Mouse (Mus musculus): ENCODE measurements around the gene Icam5.
"Not testable (repeated sequence)": the region's sequence is repeated elsewhere in the genome, so short reads cannot be mapped to it uniquely, and the experiment has no call there.

Gene Icam5

DNA sequence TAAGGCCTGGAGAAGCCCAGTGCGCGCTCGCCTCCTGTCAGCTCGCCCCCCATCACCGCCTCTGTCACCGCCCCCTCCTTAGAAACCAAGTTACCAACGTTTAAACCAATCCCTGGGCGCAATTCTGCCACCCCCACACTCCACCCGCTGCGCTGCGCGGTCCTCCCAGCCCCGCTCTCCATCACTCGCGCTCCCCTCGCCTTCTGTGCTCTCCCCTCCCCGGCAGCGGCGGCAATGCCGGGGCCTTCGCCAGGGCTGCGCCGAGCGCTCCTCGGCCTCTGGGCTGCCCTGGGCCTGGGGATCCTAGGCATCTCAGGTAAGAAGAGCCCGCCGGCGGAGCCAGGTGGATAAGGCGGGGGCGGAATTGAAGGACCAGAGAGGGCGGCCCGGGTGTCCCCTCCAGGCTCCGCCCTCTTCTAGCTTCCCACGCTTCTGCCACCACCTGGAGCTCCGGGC lies at the start of gene Icam5:
Gene Icam5, plus strand, starts transcription at position 178 of the 456 bp plus-strand sequence.
- peak; percentile 83 to 84 for DNase-seq (ENCODE audit: low spot score in 2 of 2)

DNA sequence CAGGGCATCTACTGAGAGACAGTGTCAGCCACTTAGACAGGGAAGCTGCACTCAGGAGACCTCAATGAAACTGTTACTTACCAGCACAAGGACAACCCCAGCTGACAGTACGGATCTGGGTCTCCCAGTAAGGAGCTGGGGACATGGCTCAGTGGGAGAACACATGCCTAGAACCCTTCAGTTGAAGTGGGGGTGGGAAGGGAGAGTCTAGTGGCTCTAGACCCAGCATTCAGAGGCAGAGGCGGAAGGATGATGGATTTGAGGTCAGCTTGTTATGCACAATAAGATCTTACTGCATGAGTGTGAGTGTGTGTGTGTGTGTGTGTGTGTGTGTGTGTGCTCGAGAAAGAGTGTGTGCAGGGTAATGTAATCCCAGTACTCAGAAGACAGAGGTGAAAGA lies 49.7 kb upstream of the Icam5 start:
- no peak for DNase-seq (ENCODE audit: low spot score in 2 of 2)

DNA sequence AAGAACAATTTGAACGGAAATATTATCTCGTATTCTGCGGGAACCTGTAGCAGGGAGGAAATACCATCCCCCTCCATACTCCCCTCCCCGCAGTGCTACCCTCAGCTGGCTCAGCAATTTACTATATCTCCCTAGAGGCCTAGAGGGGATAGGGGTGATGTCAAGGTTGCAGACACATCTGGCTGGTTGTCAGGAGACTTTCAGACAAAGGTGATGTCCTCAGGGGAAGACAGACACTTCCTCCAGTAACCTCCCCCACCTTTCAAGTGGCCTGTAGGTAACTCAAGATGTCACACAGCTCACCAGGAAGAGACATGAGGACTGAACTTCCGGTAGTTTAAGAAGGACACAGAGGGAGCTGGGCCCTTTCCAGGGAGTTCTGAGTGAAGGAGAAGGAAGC lies 48.7 kb upstream of the Icam5 start:
- no peak for DNase-seq (ENCODE audit: low spot score in 2 of 2)

DNA sequence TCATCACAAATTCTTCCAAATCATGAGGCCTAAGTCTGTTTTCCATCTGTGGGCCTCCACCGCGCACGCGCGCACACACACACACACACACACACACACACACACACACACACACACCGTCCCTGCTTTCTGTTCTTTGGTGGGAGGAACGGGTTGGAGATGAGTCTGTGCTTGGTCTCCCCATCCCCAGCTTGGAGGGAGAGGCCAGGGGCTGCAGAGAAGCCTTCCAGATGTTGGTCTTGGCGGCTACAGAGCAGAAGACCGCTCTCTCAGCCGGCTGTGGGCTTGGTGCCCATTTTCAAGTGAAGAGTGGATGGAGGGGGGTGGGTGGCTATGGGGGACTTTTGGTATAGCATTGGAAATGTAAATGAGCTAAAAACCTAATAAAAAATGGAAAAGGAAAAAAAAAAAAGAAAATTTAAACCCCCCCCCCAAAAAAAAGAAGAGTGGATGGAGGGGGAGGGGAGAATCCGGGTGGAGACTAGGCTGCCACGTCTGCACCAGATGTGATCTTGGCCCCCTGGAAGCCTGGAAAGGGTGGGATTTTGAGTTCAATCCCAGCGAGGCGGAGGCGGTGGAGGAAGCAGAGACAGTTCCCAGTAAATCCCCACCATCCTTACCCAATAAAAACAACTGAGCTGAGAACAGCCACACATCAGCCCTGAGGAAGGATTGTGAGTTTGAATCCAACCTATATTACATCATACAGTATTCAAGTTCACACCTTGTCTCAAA lies 44.8 kb upstream of the Icam5 start:
- no peak for DNase-seq (ENCODE audit: low spot score in 2 of 2)

DNA sequence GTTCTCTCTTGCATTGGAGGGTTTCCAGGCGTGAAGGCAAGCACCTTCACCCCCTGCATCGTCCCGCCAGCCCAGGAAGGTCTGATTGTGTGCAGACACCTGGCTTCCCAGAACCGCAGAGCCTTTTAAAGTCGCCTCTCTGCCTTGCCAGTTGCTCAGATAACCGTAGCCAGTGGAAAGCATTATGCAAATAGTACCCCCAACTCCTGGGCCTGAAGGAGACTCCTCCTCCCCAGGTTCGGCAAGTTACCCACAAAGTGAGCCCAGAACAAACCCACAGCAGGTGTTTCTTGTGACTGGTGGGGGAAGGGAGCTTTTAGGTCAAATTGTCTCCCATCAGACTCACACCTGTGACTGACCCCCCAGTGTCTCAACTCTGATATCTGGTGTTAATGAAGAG lies 43.9 kb upstream of the Icam5 start:
- DNase-seq (ENCODE audit: low spot score in 2 of 2), result no peak

DNA sequence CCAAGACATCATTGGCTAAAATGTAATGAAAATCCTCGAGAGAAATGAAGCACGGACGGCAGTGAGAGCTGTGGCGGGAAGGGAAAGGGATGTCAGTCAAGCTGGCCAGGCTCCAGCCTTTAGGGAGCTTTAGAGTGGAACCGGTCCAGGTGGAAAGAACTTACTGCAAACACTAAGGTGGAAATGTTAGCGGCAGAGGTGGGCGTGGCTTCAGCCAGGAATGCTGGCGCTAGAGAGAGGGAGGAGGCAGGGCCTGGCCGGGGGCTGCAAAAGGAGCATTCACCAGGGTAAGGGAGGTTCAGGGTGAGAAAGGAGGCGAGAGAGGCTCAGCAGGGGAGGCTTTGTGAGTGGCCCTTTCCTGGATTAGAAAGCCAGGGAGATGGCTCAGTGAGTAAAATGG lies 41.0 kb upstream of the Icam5 start:
- no peak for DNase-seq (ENCODE audit: low spot score in 2 of 2)

DNA sequence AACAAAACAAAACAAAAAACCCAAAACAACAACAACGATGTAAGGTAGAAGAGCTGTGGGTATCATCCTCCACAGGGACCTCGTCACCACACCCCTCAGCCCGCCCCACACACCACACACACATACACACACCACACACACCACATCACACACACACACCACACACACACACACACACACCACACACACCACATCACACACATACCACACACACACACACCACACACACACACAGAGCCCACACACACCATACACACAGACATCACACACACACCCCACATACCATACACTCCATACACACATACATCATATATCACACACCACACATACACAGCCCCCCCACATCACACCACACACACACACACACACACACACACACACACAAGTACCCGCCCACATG lies 40.3 kb upstream of the Icam5 start:
- no peak for DNase-seq (ENCODE audit: low spot score in 2 of 2)

DNA sequence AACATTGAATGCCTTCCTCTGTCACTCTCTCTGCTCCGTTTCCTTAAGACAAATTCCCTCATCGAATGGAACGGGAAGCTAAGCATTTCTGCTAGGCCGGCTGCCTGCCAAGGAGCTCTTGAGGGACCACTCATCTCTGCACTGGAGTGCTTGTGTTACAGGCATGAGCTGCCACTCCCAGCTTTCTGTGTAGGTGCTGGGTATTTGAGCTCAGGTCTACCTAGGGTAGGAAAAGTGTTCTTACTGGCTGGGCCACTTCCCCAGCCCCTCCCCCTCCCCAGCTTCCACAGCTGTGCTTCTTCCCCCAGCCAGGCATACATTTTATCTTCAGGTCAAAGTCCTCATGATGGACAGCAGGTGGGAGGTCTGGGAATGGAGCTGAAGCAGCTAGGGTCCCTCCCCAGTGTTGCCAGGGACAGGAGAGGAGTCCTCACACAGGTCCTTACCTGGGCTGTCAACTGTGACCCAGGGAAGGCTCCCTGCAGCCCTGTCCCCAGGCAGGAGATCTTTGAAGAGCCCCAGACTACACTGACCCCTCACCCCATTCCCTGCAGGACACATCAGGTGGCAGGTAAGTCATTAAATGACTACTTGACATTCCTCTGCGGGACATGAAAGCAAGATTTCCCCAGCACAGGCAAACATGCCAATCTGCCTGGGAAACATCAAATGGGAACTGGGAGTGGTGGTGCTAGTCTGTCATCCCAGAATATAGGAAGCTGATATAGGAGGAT lies 38.5 kb upstream of the Icam5 start:
- no peak for DNase-seq (ENCODE audit: low spot score in 2 of 2)

DNA sequence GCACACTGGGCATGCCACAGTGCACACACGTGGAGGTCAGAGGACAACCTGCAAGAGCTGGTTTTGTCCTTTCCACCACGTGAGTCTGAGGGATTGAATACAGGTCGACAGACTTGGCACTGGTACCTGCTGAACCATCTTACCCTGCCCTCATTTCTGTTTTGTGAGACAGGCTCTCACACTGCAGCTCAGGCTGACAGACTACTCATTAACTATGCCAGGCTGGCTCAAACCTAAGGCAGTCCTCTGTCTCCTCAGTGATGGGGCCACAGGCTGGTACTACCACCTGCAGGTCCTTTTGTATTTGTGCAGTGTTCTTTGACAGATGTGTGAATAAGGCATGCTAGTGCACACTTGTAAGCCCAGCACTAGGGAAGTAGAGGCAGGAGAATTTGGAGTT lies 36.8 kb upstream of the Icam5 start:
- no peak for DNase-seq (ENCODE audit: low spot score in 2 of 2)

DNA sequence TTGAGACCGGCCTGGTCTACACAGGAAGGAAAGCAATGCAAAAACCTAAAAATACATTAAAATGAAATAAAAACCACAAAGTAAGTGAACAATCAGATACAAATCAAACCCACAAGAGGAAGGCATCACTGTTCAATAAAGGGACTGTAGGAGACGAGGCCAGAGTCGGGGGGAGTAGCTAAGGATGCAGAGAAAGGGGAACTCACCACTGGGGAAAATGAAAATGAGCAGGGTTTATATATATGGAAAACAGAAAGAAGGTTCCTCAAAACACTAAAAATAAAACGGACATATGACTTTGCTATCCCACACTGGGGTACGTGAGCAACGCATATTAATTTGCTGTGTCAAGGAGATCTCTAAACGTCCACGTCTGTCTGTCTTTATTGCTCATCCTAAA lies 34.8 kb upstream of the Icam5 start:
- no peak for DNase-seq (ENCODE audit: low spot score in 2 of 2)

DNA sequence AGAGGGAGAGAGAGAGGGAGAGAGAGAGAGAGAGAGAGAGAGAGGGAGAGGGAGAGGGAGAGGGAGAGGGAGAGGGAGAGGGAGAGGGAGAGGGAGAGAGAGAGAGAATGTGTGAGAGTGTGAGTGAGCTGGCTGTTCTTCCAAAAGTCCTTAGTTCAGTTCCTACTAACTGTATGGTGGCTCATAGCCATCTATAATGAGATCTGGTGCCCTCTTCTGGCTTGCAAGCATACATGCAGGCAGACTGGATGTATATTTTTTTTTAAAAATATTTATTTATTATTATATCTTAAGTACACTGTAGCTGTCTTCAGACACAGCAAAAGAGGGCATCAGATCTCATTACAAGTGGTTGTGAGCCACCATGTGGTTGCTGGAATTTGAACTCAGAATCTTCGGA lies 33.5 kb upstream of the Icam5 start:
- DNase-seq (ENCODE audit: low spot score in 2 of 2), result not testable (repeated sequence)

DNA sequence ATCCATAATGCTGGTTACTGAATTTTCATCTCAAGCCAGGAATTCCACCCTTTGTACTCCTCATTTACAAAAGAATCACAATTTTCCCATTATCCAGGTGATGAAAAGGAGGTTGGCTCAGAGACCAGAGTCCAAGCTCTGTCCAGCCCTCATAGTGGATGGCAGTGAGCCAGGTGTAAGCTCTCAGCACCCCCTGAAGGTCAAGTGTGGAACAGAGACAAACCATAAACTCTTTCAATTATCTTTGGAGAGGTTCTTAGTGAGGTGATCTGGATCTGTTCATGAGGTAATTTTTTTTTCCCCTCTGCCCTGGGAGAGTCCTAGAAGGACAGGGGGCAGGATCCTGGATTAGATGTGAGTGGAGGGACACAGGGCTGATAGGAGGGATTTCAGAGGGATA lies 31.1 kb upstream of the Icam5 start:
- DNase-seq (ENCODE audit: low spot score in 2 of 2), result no peak

DNA sequence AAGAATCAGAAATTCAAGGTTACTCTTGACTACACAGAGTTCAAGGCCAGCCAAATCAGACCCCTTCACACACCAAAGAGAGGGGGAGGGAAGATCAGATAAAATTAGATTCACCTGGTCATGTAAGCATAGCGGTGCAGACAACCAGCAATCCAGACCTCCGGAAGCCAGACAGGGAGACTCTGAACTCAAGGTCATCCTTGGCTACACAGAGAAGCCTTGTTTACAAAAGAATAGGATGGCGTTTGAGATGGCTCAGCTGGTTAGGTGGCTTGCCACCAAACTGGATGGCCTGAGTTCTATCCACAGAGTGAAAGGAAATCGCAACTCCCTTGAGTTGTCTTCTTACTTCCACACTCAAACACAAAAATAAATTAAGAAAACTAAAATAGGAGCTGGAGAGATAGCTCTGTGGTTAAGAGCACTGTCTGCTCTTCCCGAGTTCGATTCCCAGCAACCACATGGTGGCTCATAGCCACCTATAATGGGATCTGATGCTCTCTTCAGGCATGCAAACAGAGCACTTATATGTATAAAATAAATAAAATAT lies 30.1 kb upstream of the Icam5 start:
- DNase-seq (ENCODE audit: low spot score in 2 of 2), result no peak

DNA sequence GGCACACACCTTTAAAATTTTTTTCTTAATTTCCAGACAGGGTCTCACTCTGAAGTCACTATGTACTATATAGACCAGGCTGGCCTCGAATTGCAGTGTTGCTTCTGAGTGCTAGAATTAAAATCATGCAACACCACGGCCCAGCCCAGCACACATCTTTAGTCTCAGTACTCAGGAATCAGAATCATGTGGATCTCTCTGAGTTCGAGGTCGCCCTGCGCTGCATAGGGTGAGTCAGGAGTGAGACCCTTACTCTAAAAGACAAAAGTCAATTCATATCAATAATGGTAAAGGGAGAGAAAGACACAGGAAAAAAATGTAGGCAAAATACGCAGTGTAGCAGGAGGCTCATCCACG lies 29.6 kb upstream of the Icam5 start:
- DNase-seq (ENCODE audit: low spot score in 2 of 2), result no peak

DNA sequence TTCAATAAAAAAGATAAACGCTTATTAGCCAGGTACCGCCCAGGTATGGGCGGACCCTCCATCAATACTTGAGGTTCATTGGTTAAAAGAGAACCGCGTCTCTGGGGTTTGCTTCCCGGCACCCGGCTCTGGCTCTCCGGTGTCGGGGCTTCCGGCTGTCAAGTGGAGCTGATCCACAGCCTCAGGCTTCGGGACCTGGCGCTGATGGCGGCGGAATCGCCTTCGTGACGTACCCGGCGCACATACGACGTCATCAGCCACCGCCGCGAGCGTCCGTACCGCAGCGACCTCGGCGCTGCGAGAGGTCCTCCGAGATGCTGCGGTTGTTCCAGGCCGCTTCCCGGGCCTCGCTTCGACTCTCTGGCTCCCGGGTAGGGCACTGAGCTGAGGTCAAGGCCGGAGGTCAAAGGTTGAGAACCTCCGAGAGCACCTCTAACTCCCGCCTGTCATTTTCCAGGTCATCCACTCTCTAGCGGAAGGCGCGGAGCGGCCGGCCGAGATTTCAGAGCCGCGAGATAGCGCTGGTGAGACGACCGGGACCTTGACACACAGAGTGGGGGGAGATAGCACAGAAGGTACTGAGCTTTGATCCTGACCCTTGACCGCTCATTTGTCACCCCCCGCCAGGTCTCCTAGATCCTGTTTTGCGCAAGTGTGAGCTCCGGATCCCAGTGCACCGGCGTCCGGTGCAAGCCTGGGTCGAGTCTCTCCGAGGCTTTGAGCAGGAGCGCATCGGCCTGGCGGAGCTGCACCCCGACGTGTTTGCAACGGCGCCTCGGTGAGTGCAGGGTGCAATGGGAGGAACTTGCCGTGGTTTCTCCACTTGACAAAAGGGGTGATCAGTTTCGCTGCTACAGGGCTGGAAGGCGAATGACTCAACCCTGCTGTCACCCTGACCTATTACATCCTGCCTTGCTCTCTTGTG lies 29.0 kb upstream of the Icam5 start, which contains the start of gene Mrpl4:
Gene Mrpl4, plus strand, starts transcription at position 112 of the 925 bp plus-strand sequence.
- DNase-seq (ENCODE audit: low spot score in 2 of 2), result peak; percentile 83 to 84

DNA sequence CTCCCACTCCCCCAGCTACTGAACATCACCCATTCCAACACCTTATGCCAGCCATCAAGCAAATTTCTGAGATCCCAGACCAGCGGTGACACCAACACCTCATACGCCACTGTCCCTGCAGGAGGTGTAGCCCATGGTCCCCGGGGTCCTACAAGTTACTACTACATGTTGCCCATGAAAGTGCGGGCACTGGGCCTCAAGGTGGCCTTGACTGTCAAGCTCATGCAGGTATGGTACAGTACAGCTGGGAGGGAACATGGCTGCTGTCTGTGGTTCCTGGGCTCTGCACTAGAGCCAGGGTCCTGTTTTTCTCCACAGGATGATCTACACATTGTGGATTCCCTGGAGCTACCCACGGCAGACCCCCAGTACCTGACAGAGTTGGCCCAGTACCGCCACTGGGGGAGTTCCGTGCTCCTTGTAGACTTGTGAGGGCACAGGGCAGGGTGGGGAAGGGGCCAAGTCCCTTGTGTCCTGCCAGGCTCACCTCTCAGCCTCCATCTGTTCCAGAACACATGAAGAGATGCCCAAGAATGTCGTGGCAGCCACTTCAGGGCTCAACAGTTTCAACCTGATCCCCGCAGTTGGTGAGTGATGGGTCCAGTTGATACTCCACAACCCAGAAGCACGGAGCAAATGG lies 24.4 kb upstream of the Icam5 start:
- no peak for DNase-seq (ENCODE audit: low spot score in 2 of 2)

DNA sequence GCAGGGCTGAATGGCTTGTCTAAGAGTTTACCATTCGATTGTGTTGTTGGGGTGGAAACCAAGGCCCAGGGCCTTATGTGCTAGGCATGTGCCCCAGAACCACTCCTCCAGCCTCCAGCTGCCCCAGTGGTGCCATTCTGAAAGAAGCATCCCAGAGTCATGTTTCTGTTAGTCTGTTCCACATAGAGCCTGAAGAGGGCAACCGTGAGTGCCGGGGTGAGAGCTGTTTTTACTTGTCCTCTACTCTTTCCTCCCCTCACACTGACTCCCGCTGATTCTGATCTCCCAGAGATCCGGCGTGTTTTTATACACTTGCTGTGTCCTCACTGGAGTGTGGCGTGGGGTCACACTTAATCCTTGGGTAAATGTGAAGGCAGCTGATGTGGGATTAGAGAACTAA lies 23.9 kb upstream of the Icam5 start:
- DNase-seq (ENCODE audit: low spot score in 2 of 2), result no peak

DNA sequence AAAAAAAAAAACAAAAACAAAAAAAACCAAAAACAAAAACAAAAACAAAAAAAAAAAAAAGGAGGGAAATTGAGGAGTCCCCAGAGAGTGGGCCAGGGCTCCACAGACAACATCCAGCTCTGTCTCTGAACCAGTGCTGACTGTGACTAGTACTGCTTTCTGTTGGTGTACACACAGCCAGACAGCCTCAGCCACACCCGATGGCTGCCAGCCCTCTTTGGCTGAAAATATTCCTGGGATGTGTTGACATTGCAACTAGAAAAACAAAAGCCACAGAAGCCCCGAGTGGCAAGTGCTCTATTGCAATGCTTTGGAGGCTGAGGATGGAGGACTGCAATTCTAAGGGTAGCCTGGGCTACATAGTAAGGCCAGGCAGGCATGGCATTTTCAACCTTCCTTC lies 21.5 kb upstream of the Icam5 start:
- DNase-seq (ENCODE audit: low spot score in 2 of 2), result no peak

DNA sequence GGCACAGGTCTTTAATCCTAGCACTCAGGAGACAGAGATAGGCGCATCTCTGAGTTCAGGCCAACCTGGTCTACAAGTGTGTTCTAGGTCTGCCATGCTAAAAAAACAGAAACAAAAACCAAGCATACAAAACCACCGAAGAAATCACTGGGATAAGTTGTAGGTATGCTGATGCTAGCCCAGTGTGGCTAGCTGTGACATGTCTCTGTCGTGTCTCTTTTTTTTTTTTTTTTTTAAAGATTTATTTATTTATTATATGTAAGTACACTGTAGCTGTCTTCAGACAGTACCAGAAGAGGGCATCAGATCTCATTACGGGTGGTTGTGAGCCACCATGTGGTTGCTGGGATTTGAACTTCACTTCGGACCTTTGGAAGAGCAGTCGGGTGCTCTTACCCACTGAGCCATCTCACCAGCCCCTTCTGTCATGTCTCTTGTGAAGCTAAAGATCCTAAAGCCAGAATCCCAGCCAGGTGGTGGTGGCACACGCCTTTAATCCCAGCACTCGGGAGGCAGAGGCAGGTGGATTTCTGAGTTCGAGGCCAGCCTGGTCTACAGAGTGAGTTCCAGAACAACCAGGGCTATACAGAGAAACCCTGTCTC lies 20.8 kb upstream of the Icam5 start:
- not testable (repeated sequence) for DNase-seq (ENCODE audit: low spot score in 2 of 2)

DNA sequence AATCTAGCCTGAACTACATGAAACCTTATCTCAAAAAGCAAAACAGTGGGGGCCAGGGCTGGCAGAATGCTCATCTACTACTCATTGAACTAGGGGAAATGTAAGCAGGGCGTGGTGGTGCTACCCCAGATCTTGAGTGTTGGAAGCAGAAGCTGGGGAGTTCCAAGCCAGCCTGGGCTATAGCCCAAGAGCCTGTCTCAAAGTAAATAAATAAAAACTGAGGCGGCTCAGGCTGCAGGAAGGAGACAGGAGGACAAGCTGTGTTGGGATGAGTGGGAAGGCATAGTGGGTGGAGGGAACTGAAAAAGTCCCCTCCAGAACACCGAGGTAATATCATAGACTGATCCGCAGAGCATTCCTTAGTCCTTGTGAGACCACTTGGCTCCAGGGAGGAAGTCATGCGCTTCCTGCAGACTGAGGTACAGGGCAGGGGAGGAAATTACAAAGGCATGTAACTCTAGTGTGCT lies 20.0 kb upstream of the Icam5 start:
- no peak for DNase-seq (ENCODE audit: low spot score in 2 of 2)

DNA sequence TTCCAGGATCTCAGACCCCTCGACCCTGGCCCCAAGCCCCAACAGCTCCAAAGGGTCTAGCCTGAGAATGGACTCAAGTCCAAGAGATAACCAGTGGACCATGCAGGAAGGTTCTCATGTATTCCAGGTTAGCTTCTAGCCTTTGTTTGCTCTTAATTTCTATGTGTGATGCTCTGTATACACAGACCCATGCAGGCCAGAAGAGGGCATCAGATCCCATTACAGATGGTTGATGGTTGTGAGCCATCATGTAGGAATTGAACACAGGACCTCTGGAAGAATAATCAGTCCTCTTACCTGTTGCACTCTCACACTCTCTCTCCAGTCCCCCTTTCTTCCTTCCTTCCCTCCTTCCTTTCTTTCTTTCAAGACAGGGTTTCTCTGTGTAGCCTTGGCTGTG lies 19.5 kb upstream of the Icam5 start:
- no peak for DNase-seq (ENCODE audit: low spot score in 2 of 2)
